Mouse (Mus musculus) midbrain, embryonic 15.5 days (tissue): ENCODE measurements around the gene Syt9. TPM values are rescaled to one million over a fixed set of nuclear protein-coding genes. Genes with fewer than 3 reads are reported as not detected.

ENCODE experiments used
- ATAC-seq: fragments of 200-750 bp; cut with Nextera tagmentation; replicated peaks from 2 replicates; pipeline ENCODE4 v1.8.0; 2017; ENCODE audit warnings: moderate TSS enrichment
- H3K27ac ChIP-seq: fragments of 300-500 bp; sonication (generic); 2 replicates; pipeline ENCODE4 v1.5.1; 2015; ENCODE audit warnings: mild to moderate bottlenecking, inconsistent platforms
- H3K27me3 ChIP-seq: fragments of 300-500 bp; sonication (generic); replicated peaks from 2 replicates; pipeline ENCODE4 v1.6.1; 2015; ENCODE audit warnings: inconsistent platforms
- H3K36me3 ChIP-seq: fragments of 300-500 bp; sonication (generic); replicated peaks from 2 replicates; pipeline ENCODE4 v1.6.1; 2015; ENCODE audit warnings: inconsistent platforms
- H3K4me1 ChIP-seq: fragments of 300-500 bp; sonication (generic); 2 replicates; pipeline ENCODE4 v1.6.1; 2015; ENCODE audit warnings: inconsistent platforms
- H3K4me2 ChIP-seq: fragments of 300-500 bp; sonication (generic); 2 replicates; pipeline ENCODE4 v1.6.1; 2015; ENCODE audit warnings: inconsistent platforms, mild to moderate bottlenecking, moderate library complexity
- H3K4me3 ChIP-seq: fragments of 300-500 bp; sonication (generic); 2 replicates; pipeline ENCODE4 v1.5.1; 2015; ENCODE audit warnings: mild to moderate bottlenecking, inconsistent platforms
- H3K9ac ChIP-seq: fragments of 300-500 bp; sonication (generic); 2 replicates; pipeline ENCODE4 v1.6.1; 2015; ENCODE audit warnings: mild to moderate bottlenecking, inconsistent platforms
- H3K9me3 ChIP-seq: fragments of 300-500 bp; sonication (generic); 2 replicates; pipeline ENCODE4 v1.6.1; 2016; ENCODE audit warnings: inconsistent platforms
- whole genome bisulfite sequencing: fragments of 180-500 bp; shearing (Covaris S2); methylation state at CpG from one replicate; pipeline ENCODE4 v1.1.7; 2015; ENCODE audit warnings: mixed read lengths; 5-methylcytosine and 5-hydroxymethylcytosine counted together
- polyA plus RNA-seq: library from polyadenylated mRNA; unstranded; fragments of >200 nt; fragmentation: Nextera tagmentation; extraction: Ambion mirVana; gene quantifications from 2 replicates; pipeline ENCODE4 v1.2.1, GENCODE M21; 2015

The Syt9 gene
- polyA plus RNA-seq, 1 experiment from 2014 or later: 10.0 TPM

DNA sequence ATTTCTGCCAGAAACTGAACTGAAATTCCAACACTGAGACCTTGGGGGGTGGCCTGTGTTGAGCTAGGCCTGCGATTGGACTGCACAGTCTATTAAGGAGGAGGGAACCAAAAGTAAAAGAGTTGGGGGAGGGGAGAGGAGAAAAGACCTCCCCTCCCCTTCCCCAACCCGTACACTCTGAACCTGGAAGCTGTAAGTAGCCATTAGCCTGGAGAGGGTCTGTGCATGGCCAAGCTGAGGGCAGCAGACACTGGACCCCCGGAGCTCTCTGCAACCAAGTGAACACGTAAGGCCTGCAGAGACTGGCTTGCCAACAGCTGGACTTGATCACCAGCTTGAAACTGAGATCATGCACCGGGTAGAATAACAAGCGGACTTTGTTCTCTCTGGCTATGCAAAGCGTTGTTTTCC lies 196.7 kb downstream of the Syt9 start, which contains the start of gene Olfml1:
Olfml1 (plus strand) TSS at position 186 of the 411 bp plus-strand sequence.
- no peak within 1 kb of the TSS for H3K9ac ChIP-seq
- H3K4me3 ChIP-seq: no peak within 1 kb of the TSS
- no peaks in the 10 kb centered on the region for H3K27me3 ChIP-seq
- no peaks in the 10 kb centered on the region for H3K9me3 ChIP-seq
- H3K4me1 ChIP-seq: no peaks in the 10 kb centered on the region
- ATAC-seq: no peak
- WGBS: 67% methylated on average over 7 of the region's 7 CpGs
- H3K27ac ChIP-seq: no peak within 1 kb of the TSS
- no peaks in the 10 kb centered on the region for H3K36me3 ChIP-seq
- no peak within 1 kb of the TSS for H3K4me2 ChIP-seq

DNA sequence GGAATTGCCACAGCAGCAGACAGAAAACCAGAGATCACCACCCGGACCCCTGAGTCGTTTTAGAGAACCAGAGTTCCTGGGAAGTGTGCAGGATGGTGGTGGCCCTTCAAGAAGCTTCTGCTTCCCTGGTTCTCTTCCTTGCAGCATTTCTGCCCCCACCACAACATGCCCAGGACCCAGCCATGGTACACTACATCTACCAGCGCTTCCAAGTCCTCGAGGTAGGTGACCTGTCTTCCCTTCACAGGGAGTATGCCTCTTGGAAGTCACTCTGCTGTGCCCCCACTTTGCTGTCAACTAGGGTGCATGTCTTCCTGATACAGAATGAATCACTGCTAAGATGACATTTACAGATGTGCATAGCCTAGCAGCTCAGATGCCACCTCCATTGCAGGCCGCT lies 197.1 kb downstream of the Syt9 start:
- no peaks in the 10 kb centered on the region for H3K4me1 ChIP-seq
- H3K27me3 ChIP-seq: no peaks in the 10 kb centered on the region
- no peak overlapping the region for H3K9ac ChIP-seq
- H3K9me3 ChIP-seq: no peaks in the 10 kb centered on the region
- H3K4me3 ChIP-seq: no peak overlapping the region
- no peak overlapping the region for H3K4me2 ChIP-seq
- no peaks in the 10 kb centered on the region for H3K36me3 ChIP-seq
- H3K27ac ChIP-seq: no peak overlapping the region
- ATAC-seq: no peak
- 86% methylated on average over 5 of the region's 5 CpGs for WGBS

DNA sequence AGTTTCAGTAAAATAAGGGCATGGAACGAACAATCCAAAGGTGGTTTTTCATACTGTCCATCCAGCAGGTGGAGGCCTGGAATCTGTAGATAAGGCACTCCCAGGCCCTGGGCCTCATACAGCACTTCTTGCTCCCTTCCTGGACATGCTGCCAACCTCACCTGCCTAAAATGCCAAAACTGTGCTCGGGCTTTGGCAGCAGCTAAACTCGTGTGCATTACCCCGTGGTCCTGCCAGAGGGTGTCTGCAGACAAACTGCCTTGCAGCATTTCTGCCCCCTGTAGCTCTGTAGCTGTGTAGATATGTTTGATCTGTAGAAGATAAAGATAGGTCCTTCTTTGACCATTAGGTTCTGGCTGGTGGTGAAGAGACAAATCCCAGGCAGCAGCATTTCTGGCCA lies 198.4 kb downstream of the Syt9 start:
- no peaks in the 10 kb centered on the region for H3K9me3 ChIP-seq
- no peak overlapping the region for H3K27ac ChIP-seq
- H3K27me3 ChIP-seq: no peaks in the 10 kb centered on the region
- no peak overlapping the region for H3K4me2 ChIP-seq
- no peaks in the 10 kb centered on the region for H3K4me1 ChIP-seq
- ATAC-seq: no peak
- 72% methylated on average over 4 of the region's 4 CpGs for WGBS
- no peaks in the 10 kb centered on the region for H3K36me3 ChIP-seq
- H3K4me3 ChIP-seq: no peak overlapping the region
- H3K9ac ChIP-seq: no peak overlapping the region

DNA sequence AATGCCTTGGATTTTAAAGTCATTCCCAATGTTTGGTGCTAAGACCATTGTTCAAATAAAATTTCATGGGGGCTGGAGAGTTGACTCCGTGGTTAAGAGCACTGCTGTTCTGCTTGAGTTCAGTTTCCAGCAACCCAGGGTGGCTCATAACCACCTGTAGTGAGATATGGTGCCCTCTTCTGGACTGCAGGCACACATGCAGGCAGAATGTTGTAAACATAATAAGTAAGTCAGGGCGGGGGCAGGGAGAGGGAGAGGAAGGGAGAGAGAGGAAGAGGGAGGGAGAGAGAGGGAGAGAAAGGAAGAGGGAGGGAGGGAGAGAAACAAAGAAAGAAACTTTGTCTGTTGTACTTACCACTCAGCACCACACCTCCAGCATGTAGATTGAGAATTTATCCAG lies 203.3 kb downstream of the Syt9 start:
- H3K4me2 ChIP-seq: no peak overlapping the region
- 64% methylated on average over 2 of the region's 2 CpGs for WGBS
- no peak overlapping the region for H3K27ac ChIP-seq
- no peaks in the 10 kb centered on the region for H3K9me3 ChIP-seq
- H3K4me1 ChIP-seq: no peaks in the 10 kb centered on the region
- no peak overlapping the region for H3K4me3 ChIP-seq
- no peak overlapping the region for H3K9ac ChIP-seq
- H3K36me3 ChIP-seq: no peaks in the 10 kb centered on the region
- no peaks in the 10 kb centered on the region for H3K27me3 ChIP-seq
- ATAC-seq: no peak

DNA sequence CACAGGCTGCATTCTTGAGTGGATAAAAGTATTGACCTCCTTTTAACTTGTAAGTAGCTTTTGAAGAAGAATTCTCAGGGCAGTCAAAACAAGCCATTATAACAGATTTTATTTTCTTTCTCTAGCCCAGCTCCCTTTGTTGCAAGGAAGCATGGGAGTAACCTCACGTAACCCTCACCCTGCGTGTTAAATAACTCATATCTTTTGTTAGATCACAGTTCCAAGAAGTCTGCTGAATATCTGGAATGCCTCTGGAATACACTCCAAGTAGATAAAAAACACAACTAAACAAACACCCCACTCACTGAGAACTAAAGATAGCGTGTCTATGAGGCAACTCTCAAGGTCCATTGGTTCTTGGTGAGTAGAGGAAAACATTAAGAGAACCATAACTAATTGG lies 203.7 kb downstream of the Syt9 start:
- H3K9ac ChIP-seq: no peak overlapping the region
- ATAC-seq: no peak
- no peak overlapping the region for H3K4me2 ChIP-seq
- no peaks in the 10 kb centered on the region for H3K27me3 ChIP-seq
- H3K36me3 ChIP-seq: no peaks in the 10 kb centered on the region
- 83% methylated on average over 3 of the region's 3 CpGs for WGBS
- no peaks in the 10 kb centered on the region for H3K4me1 ChIP-seq
- H3K27ac ChIP-seq: no peak overlapping the region
- no peaks in the 10 kb centered on the region for H3K9me3 ChIP-seq
- H3K4me3 ChIP-seq: no peak overlapping the region

DNA sequence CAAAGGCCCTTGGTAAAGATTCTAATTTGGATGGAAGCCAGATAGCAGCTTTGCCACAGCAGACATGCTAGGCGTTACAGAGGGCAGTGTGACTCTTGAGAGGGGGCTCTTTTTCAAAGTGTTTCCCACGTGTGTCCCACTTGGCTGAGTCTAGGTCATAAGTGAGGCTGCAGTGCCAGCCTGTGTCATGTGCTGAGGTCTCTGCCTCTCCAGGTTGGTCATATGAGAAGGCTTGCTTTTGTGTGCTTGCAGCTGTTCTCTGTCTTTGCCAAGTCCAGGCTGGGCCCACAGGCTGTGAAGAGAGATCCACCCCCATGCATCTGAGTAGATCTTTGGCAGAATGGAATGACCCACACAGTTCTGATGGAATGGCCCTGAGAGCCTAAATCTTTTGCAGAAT lies 222.1 kb downstream of the Syt9 start:
- 22% methylated on average over 2 of the region's 2 CpGs for WGBS
- ATAC-seq: no peak; the same call in 1 of the 2 replicates

DNA sequence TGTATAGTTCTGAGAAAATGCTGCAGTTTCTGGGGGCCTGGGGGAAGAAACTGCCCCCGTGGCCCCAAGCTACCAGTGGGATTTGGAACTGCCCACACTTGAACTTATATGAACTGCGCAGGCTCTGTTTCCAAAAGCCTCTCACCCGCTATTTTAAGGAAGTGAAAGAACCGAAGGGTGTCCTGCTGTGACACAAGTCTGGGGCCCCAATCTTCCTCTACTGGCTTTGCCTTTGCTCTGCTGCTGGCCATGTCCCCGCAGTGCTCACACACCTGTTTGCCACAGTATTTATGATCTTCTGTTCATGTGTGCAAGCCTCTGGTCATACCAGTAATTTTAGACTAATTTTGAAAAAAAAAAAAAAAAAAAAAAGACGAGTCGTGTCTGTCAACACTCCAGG lies 223.4 kb downstream of the Syt9 start:
- Histone ChIP-seq H3K9ac (no peak overlapping the region), H3K27ac (no peak overlapping the region), H3K4me3 (peak overlapping the region; percentile 69), H3K4me1 (peaks cover 10% of the 10 kb centered on the region), H3K9me3 (no peaks in the 10 kb centered on the region), H3K36me3 (no peaks in the 10 kb centered on the region), H3K27me3 (no peaks in the 10 kb centered on the region; the same call in 1 of the 2 replicates), H3K4me2 (peak overlapping the region; percentile 98)
- ATAC-seq: no peak; the same call in 1 of the 2 replicates
- 32% methylated on average over 7 of the region's 7 CpGs for WGBS

More for the DNA sequence above, 222.1 kb downstream of the Syt9 start:
- Histone ChIP-seq H3K4me3 (no peak overlapping the region), H3K27ac (no peak overlapping the region), H3K9ac (no peak overlapping the region), H3K4me1 (peaks cover 10% of the 10 kb centered on the region), H3K9me3 (no peaks in the 10 kb centered on the region), H3K27me3 (no peaks in the 10 kb centered on the region; the same call in 1 of the 2 replicates), H3K36me3 (no peaks in the 10 kb centered on the region), H3K4me2 (no peak overlapping the region)

DNA sequence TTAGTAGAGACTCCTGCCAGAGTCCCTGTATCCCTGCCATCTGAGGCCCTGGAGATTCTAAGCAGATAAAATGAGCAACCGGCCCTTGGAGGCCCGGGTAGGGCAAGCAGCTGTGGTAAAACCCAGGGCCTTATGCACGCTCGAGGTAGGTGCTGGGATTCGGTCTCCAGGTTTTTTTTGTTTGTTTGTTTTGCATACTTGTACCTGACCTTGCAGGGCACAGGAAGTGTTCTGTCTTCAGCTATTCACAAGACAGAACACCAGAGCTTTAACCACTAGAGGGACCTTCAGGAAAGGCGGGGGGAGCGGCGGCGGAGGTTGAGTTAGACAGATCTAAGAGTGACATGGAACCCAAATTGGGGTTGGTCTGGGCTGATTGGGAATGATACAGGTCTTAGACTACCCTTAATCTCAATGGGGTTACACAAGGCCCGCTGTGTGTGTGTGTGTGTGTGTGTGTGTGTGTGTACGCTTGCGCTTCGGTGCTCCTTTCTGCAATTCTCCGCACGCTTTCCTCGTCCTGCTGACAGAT lies 223.9 kb downstream of the Syt9 start:
- peak overlapping the region; percentile 69 for H3K4me3 ChIP-seq
- peak overlapping the region; percentile 60 for H3K9ac ChIP-seq
- no peaks in the 10 kb centered on the region; the same call in 1 of the 2 replicates for H3K27me3 ChIP-seq
- peak overlapping the region; percentile 98 for H3K4me2 ChIP-seq
- peak; percentile 87 for ATAC-seq
- H3K4me1 ChIP-seq: peaks cover 10% of the 10 kb centered on the region
- H3K36me3 ChIP-seq: no peaks in the 10 kb centered on the region
- no peak overlapping the region for H3K27ac ChIP-seq
- WGBS: under 1% methylated on average over 16 of the region's 16 CpGs
- H3K9me3 ChIP-seq: no peaks in the 10 kb centered on the region

DNA sequence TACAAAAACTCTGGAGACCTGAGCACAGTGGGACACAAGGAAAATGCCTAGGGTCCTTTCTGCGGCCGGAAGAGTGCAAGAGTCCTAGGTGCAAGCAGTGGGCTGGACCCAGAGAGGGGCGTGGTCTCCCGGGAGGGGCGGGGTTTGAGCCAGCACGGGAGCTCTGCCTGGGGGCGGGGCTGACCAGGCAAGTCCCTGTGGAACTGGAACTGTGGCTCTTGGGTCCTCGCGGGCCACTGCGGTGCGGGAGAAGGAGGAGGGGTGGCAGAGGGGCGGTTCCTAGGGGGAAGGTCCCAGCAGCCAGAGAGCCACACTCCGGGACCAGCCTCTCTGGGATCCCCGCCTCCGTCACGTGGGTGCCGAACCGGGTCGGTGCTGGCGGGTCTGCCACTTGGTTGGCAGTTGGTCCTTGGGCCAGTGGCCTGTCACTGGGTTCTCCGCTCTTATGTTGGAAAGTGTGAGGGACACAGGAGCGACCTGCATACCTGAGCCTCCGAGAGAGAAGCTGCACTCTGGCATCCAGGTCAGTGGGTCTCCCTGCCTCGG lies 224.4 kb downstream of the Syt9 start, which contains the start of gene Ppfibp2:
Ppfibp2 (plus strand) TSS at position 351 of the 546 bp plus-strand sequence.
- WGBS: under 1% methylated on average over 20 of the region's 24 CpGs
- H3K27me3 ChIP-seq: no peaks in the 10 kb centered on the region; the same call in 1 of the 2 replicates
- H3K4me3 ChIP-seq: peak within 1 kb of the TSS; percentile 69
- H3K9me3 ChIP-seq: no peaks in the 10 kb centered on the region
- H3K27ac ChIP-seq: no peak within 1 kb of the TSS
- peak; percentile 96 for ATAC-seq
- H3K4me1 ChIP-seq: peaks cover 10% of the 10 kb centered on the region
- no peaks in the 10 kb centered on the region for H3K36me3 ChIP-seq
- peak within 1 kb of the TSS; percentile 98 for H3K4me2 ChIP-seq
- H3K9ac ChIP-seq: peak within 1 kb of the TSS; percentile 60

DNA sequence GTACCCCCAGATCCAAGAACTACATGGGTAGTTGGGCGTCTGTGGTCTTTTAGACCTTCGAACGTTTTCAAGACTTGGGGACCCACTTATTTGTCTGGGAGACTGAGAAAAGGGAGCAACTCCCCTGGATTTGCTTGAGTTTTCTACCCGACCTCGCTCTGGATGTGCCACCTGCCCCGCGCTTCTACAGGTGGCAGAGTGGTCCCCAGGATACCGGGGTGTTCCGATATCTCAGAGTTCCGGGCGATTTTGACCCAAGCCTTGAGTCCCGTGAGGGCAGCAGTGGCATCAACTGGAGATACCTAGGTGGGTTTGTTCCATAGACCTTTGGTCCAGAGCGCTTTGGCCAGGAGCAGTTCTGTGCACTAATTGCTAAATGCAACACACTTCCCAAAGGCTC lies 224.9 kb downstream of the Syt9 start:
- Histone ChIP-seq H3K27ac (no peak overlapping the region), H3K9ac (peak overlapping the region; percentile 60; the same call in 1 of the 2 replicates), H3K4me2 (peak overlapping the region; percentile 98), H3K27me3 (no peaks in the 10 kb centered on the region; the same call in 1 of the 2 replicates), H3K4me1 (peaks cover 10% of the 10 kb centered on the region), H3K36me3 (no peaks in the 10 kb centered on the region), H3K4me3 (peak overlapping the region; percentile 69), H3K9me3 (no peaks in the 10 kb centered on the region)
- 14% methylated on average over 13 of the region's 13 CpGs for WGBS
- no peak for ATAC-seq

DNA sequence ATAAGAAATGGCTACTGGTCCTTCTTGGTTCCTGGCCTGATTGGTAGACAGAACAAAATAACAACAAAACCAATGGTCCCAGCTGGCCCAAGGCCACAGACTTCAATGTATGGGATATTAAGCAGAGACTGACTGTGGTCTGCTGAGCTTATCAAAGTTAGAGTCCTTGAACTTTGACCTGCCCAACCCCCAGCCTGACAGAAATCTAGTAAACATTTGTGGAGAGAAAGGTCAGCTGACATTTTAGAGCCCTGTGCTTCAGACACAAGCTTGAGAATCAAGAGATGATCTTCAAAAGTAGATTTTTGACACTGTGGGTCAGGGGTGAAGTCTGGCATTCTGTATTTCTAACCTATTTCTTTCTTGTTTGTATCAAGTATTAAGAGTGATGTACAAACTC lies 226.2 kb downstream of the Syt9 start:
- Histone ChIP-seq H3K4me1 (peaks cover 10% of the 10 kb centered on the region), H3K9ac (no peak overlapping the region), H3K4me2 (no peak overlapping the region), H3K27me3 (no peaks in the 10 kb centered on the region; the same call in 1 of the 2 replicates), H3K27ac (no peak overlapping the region), H3K4me3 (no peak overlapping the region), H3K36me3 (no peaks in the 10 kb centered on the region), H3K9me3 (no peaks in the 10 kb centered on the region)
- ATAC-seq: no peak

DNA sequence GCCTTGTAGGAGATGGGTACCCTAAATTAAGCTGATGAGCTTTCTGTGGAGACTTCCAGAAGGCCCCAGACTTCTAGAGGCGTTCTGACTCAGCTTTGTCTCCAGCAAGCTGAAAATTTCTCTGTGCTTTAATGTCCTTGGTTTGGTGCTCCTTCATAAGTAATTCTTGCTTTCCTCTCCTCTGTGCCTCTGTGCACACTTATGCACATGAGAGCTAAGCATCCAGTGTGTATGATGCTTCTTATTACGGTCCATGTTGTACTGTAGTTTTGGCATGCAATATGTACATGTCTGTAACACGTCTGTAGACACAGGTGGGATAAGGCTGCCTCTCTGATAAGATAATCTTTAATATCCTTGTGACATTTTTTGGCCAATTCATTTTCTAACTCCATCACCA lies 227.4 kb downstream of the Syt9 start:
- no peak for ATAC-seq
- 87% methylated on average over 3 of the region's 3 CpGs for WGBS
- no peak overlapping the region for H3K4me2 ChIP-seq
- peaks cover 10% of the 10 kb centered on the region for H3K4me1 ChIP-seq
- no peaks in the 10 kb centered on the region for H3K36me3 ChIP-seq
- no peak overlapping the region for H3K9ac ChIP-seq
- H3K9me3 ChIP-seq: no peaks in the 10 kb centered on the region
- H3K27me3 ChIP-seq: no peaks in the 10 kb centered on the region; the same call in 1 of the 2 replicates
- no peak overlapping the region for H3K4me3 ChIP-seq
- no peak overlapping the region for H3K27ac ChIP-seq
